Mouse (Mus musculus) B cell, adult 62 days (primary cell): ENCODE measurements around the gene 4930524B15Rik. TPM values are rescaled to one million over a fixed set of nuclear protein-coding genes. Genes with fewer than 3 reads are reported as not detected.

Experiments used
- total RNA-seq: library from RNA; stranded (reverse); gene quantifications from 4 replicates; pipeline ENCODE4 v1.2.4, GENCODE M21; 2023

4930524B15Rik gene
- not detected in 4 replicates for total RNA-seq

DNA sequence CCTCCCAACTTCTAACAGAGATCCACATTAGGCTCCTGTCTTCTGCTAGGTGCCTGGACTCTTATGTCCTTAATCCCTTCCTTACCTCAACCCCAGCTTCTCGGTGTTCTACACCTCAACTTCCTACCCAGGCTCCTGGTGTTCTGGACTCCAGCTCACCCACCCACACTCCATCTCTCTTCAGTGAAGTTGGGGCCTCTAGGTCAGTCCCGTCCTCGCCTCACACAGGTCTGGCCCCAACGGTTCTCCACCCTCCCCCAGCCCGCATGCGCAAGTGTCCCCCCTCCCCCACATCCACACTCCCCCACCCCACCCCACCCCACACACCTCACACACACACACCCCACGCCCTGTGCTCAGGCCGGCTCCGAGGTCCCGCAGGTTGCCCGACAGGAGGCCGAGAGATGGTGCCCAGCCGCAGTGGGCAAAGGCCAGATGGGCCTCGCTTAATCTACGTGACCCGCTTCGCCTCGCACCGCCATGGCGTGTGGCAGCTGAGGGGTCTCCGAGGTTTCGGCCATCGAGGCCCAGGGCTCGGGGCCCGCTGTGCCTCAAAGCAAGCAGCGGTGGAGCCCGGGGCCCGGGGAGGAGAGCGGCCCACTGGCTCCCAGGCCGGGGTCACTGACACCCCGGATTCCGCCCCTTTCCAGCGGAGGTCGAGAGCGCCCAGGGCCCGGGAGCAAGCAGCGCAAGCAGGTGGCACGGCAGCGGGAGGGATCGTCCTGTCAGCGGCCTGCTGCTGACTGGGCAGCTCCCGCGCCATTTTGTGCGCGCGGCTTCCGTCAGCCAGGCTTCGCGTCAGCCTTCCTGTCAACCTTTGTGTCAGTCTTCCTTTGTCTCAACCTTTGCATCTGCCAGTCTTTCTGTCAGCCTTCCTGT lies at the start of gene 4930524B15Rik:
TSS of gene 4930524B15Rik (plus strand) at position 337 of the 879 bp plus-strand sequence.

GRCm38 (mm10) chr11:32000281-32000680 lies 34.9 kb downstream of the 4930524B15Rik start, which contains the start of gene Nsg2:
Nsg2 (plus strand) TSS chr11:32000463.

Other genes with a start within 250 kb of the 4930524B15Rik start
- 48.0 to 54.5 TPM (median 52.1 TPM) in 4 replicates for gene Cpeb4, start 93.4 kb upstream of the 4930524B15Rik start, total RNA-seq
- gene Nsg2, start 34.9 kb downstream of the 4930524B15Rik start, total RNA-seq = 1.6 to 3.4 TPM (median 2.8 TPM) in 4 replicates
- gene Il9r, start 234.7 kb downstream of the 4930524B15Rik start, total RNA-seq = 34.8 to 42.2 TPM (median 40.0 TPM) in 4 replicates
- 18.0 to 27.0 TPM (median 23.5 TPM) in 4 replicates for gene Snrnp25, start 239.8 kb downstream of the 4930524B15Rik start, total RNA-seq